Mouse (Mus musculus): ENCODE measurements around the gene Gcm1. TPM values are rescaled to one million over a fixed set of nuclear protein-coding genes. Genes with fewer than 3 reads are reported as not detected.

The Gcm1 gene
- polyA plus RNA-seq, 2 experiments from 2014 or later: not detected

GRCm38 (mm10) chr9:78103965-78104560, 52.3 kb downstream of the Gcm1 start:
- ATAC-seq: no peak

DNA sequence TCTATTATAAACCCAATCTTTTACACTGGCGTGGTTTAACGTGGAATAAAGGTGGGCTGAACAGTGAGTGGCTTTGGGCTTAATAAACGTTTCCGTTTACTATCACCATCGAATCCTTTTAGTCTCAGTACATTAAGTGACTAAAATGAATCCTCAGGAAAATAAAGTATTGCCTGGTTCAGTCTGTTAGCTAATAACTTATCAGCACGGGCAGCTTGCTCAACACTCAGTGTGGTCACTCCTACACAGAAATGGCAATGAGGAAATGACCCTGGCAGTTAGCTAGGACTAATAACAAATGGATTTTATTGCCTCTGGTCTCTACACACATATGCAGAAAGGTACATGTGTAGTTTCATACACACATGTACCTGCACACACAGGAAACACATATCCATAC, 53.2 kb downstream of the Gcm1 start:
- ATAC-seq: no peak

GRCm38 (mm10) chr9:78105501-78105932, 53.8 kb downstream of the Gcm1 start:
- no peak for ATAC-seq

- no peak for ATAC-seq
Measured at GRCm38 (mm10) chr9:78106821-78107220, 55.1 kb downstream of the Gcm1 start.

GRCm38 (mm10) chr9:78107582-78107911, 55.8 kb downstream of the Gcm1 start:
- no peak for ATAC-seq

DNA sequence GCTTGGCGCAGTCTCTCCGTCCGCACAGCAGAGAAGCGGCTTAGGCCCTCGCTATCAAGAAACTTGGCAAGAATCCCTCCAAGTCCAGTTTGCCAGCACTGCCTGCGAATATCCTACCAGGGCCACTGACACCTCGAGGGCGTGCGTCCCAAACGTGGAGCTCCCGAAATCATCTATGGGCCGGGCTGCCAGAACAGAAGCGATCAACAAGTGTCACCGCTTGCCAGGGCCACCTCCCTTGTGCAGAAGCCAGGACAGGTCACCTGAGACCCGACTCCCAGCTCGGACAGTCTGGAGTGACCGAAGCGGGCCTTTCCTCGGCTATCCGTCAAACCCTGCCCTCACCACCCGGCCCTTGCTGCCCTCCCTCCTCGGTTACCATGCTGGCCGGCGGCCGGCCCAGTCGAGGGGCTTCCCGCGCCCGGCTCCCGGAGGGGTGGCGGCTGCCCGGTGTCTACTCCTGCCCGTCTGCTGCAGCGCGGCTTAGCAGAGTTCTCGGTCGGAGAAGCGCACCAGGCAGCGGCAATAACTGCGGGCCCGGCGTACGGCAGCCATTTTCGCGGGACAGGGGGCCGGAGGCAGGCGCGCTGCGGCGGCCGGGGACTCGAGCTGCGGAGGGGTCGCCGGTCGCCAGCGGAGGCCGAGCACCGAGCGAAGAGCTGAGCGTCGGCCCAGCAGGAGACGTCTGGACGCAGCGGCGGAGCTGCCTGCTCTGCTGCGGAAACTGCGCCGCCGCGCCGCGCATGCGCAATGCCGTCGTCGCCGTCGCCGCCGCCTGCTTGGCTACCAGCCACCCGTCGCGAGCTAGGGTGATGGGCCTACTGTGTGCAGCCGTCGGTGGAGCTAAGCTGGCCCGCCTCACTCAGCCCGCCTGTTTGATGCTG, 56.4 kb downstream of the Gcm1 start:
- peak; percentile 59 for ATAC-seq

DNA sequence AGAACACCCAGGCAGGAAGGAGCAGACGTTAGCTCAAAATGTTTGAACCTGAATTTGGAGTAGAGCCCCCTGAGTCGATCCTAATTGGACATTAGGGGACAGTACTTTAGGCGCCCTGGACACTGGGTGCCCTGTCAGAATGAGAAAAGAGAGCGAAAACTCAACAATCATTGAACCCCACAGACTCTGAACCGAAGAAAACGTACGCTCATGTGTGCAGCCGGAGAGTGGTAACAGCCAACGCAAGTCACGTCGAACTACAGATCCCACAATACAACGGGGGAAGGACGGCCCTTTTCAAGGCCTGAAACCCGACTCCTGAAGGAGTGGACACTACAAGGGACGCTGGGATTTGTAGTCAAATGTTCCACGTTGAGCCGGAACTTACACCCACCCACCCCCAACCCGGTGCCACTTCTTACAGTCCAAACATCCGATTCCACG, 57.1 kb downstream of the Gcm1 start, which contains the start of the genes Fbxo9 and Ick:
Gene Fbxo9, minus strand, starts transcription at position 270 of the 444 bp plus-strand sequence.
Gene Ick, plus strand, starts transcription at position 397 of the 444 bp plus-strand sequence.
- peak; percentile 86 for ATAC-seq

GRCm38 (mm10) chr9:78109656-78110055, 57.9 kb downstream of the Gcm1 start:
- ATAC-seq: no peak

DNA sequence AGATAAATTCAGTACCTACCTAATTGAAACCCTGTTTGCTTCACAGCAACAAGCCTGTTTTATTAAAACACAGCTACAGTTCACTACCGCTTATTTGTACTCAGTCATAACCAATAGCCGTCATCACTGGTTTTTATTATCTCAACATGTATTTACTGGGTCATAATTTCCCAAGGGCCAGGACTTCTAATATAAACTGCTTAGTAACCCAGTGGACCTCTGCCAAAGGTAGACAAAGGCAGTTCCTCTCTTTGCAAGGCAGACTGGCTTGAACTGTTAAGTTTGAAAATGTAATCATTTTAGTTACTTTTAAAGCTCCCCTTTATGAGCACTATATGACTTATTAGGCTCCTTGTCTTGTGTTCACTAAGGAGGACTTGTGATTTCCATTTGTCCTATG, 59.7 kb downstream of the Gcm1 start:
- ATAC-seq: no peak

- peak; percentile 65 for ATAC-seq
Measured at GRCm38 (mm10) chr9:78112770-78113537, 61.2 kb downstream of the Gcm1 start.

DNA sequence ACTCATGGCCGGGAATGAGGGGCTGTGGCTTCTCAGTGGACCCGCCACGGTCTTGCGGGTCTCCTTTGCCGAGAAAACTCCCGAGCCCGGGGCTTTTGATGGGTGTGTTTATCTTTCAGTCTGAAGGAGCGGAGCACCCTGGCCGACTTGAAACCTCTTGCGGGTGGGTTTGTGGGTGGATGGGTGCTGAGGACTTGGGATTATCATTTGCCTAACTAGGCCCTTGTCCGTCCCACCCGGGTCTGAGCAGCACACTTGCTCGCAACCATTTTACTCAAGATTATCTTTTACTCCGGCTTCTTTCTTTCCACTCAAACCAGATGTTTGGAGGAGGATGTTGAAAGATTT, 61.8 kb downstream of the Gcm1 start:
- ATAC-seq: peak; percentile 5

Other genes starting within 250 kb of the Gcm1 start
- 100 to 1,000 TPM; 173 to 183 TPM for gene Elovl5, start 134.6 kb upstream of the Gcm1 start, polyA plus RNA-seq (2017; shearing (Covaris generic))
- gene Fbxo9, start 57.1 kb downstream of the Gcm1 start, polyA plus RNA-seq (2017; shearing (Covaris generic)): 10 to 100 TPM; 25.4 to 29.3 TPM
- gene Ick, start 57.3 kb downstream of the Gcm1 start, polyA plus RNA-seq (2017; shearing (Covaris generic)): 10 to 100 TPM in 1 of 2 experiments, 1 to 10 TPM in 1; 9.0 to 10.2 TPM
- 10 to 100 TPM; 64.6 to 66.5 TPM for gene Gsta4, start 130.8 kb downstream of the Gcm1 start, polyA plus RNA-seq (2017; shearing (Covaris generic))
- not detected for gene Gsta1, start 178.7 kb downstream of the Gcm1 start, polyA plus RNA-seq (2017; shearing (Covaris generic))
- gene Gm3776, start 205.2 kb downstream of the Gcm1 start, polyA plus RNA-seq (2017; shearing (Covaris generic)): not detected
- not detected for gene Gm10639, start 238.0 kb downstream of the Gcm1 start, polyA plus RNA-seq (2017; shearing (Covaris generic))